Mouse (Mus musculus) forebrain, embryonic 11.5 days (tissue): ENCODE results near the gene Chrnb2. TPM values are rescaled to one million over a fixed set of nuclear protein-coding genes. Genes with fewer than 3 reads are reported as not detected.

Experiments used
- ATAC-seq: fragments of 200-750 bp; cut with Nextera tagmentation; replicated peaks from 2 replicates; pipeline ENCODE4 v1.8.0; 2017; ENCODE audit warnings: moderate TSS enrichment; ENCODE audit not compliant: low FRiP score
- DNase-seq: peaks from one replicate; pipeline ENCODE4 v3.0.0-alpha.2; 2017; ENCODE audit warnings: low spot score
- H3K27ac ChIP-seq: fragments of 300-500 bp; sonication (generic); 2 replicates; pipeline ENCODE4 v1.5.1; 2014; ENCODE audit warnings: low read depth, low read length
- H3K27me3 ChIP-seq: fragments of 300-500 bp; sonication (generic); 2 replicates; pipeline ENCODE4 v1.6.1; 2014; ENCODE audit warnings: mild to moderate bottlenecking, low read length, mixed read lengths; ENCODE audit not compliant: control insufficient read depth, insufficient read depth
- H3K36me3 ChIP-seq: fragments of 300-500 bp; sonication (generic); 2 replicates; pipeline ENCODE4 v1.6.1; 2014; ENCODE audit warnings: mild to moderate bottlenecking, low read length, moderate library complexity, mixed read lengths; ENCODE audit not compliant: control insufficient read depth, insufficient read depth
- H3K4me1 ChIP-seq: fragments of 300-500 bp; sonication (generic); replicated peaks from 2 replicates; pipeline ENCODE4 v1.6.1; 2014; ENCODE audit warnings: low read length, mixed read lengths; ENCODE audit not compliant: control insufficient read depth, insufficient read depth
- H3K4me2 ChIP-seq: fragments of 300-500 bp; sonication (generic); 2 replicates; pipeline ENCODE4 v1.6.1; 2014; ENCODE audit warnings: low read depth, mild to moderate bottlenecking, low read length, moderate library complexity, mixed read lengths; ENCODE audit not compliant: severe bottlenecking
- H3K4me3 ChIP-seq: fragments of 300-500 bp; sonication (generic); 2 replicates; pipeline ENCODE4 v1.5.1; 2014; ENCODE audit warnings: low read depth, low read length
- H3K9ac ChIP-seq: fragments of 300-500 bp; sonication (generic); 2 replicates; pipeline ENCODE4 v1.6.1; 2014; ENCODE audit warnings: low read length
- H3K9me3 ChIP-seq: fragments of 300-500 bp; sonication (generic); 2 replicates; pipeline ENCODE4 v1.6.1; 2016; ENCODE audit warnings: low read length, mixed read lengths; ENCODE audit not compliant: control insufficient read depth
- WGBS: fragments of 180-500 bp; shearing (Covaris S2); extraction: QIAGEN DNeasy Blood & Tissue Kit; methylation state at CpG from one replicate; pipeline ENCODE4 v1.1.7; 2014; 5-methylcytosine and 5-hydroxymethylcytosine counted together
- polyA plus RNA-seq: library from polyadenylated mRNA; unstranded; fragments of >200 nt; fragmentation: Nextera tagmentation; extraction: Ambion mirVana; gene quantifications from 2 replicates; pipeline ENCODE4 v1.2.1, GENCODE M21; 2014

Chrnb2 gene
- polyA plus RNA-seq, 1 experiment from 2014 or later = 10.2 TPM

DNA sequence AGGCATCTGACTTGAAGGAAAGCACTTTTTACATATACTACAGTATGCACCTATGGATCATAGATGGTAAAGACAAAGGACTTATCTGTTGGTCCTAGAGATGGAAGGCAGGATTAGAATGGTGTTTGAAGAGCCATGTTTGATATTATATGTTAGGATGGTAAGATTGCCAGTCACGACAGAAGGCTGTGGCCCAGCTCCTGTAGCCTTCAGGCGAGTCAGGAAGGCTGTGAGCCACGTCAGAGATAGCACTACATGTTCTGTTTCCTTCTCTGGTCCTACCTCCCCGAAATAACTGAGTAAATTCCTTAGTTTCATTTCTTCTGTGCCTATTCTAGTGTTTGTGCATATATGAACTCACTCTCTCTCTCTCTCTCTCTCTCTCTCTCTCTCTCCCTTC, 32.3 kb downstream of the Chrnb2 start:
- Histone ChIP-seq H3K4me1 (no peaks in the 10 kb centered on the region), H3K36me3 (no peaks in the 10 kb centered on the region), H3K9me3 (no peaks in the 10 kb centered on the region), H3K9ac (no peak overlapping the region), H3K4me2 (no peak overlapping the region), H3K27me3 (no peaks in the 10 kb centered on the region), H3K4me3 (no peak overlapping the region), H3K27ac (no peak overlapping the region)
- ATAC-seq = no peak
- 82% methylated on average over 4 of the region's 4 CpGs for WGBS
- no peak for DNase-seq

DNA sequence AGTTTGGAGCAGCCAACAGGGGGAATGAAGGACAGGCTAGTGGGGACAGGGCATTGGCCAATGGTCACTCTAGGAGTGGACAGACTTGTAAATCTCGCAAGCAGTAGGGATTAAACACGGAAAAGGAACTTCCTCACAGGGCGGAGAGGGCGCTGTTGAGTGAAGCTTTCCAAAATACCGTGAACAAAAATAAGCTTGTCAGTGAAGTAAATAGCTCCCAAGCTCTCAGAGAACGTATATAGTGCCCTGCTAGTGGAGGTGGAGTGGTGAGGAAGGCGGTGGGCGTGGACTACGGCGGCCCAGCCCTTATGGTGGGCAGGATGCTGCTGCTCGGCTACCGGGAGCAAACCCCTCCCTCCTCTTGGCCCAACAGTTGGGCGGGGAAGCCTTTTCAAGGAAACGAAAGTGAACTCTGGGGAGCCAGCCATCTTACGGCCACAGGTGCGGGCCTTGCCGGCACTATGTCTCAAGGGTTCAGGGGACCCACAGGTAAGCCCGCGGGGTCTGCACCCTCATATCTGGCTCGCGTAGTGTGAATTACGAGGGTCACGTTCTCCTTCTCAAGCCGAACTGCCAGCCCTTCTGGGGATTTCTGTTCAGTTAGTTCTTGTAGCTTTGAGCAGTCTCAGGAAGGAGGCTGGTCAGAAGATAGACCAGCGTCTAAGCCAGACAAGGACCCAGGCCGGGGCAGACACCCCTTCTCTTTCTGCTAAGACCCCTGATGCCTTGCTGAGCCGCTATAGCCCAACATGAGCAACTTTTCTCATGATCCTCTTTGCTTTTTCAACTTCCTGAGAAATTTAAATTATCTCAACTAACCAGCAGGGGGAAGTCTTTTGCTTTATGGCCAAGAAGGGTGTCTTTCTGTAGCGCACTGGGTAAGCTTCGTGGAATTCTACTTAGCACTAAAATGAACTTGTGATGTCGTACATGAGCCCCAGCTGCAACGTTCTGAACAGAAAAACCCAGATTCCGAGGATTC, 33.8 kb downstream of the Chrnb2 start:
- DNase-seq (peak; percentile 84), ATAC-seq (peak; percentile 90)
- Histone ChIP-seq H3K27ac (no peak overlapping the region), H3K9me3 (no peaks in the 10 kb centered on the region), H3K4me3 (peak overlapping the region; percentile 43), H3K4me1 (no peaks in the 10 kb centered on the region), H3K4me2 (peak overlapping the region; percentile 66), H3K36me3 (no peaks in the 10 kb centered on the region), H3K27me3 (no peaks in the 10 kb centered on the region), H3K9ac (peak overlapping the region; percentile 60)
- 2% methylated on average over 32 of the region's 32 CpGs for WGBS

DNA sequence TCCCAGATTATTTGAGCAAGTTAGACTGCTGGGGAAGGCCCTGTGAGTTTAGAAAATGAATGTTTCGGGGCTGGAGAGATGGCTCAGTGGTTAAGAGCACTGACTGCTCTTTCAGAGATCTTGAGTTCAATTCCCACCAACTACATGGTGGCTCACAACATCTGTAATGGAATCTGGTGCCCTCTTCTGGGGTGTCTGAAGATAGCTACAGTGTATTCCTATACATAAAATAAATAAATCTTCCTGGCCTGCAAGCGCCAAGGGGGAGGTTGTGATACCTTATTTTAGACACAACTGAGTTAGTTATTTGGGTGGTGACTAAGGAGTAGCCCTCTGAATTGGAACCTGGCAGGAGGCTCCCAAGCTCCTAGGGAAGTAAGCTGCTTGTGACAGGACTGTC, 35.6 kb downstream of the Chrnb2 start:
- no peaks in the 10 kb centered on the region for H3K4me1 ChIP-seq
- H3K9ac ChIP-seq = no peak overlapping the region
- no peaks in the 10 kb centered on the region for H3K36me3 ChIP-seq
- H3K27me3 ChIP-seq = no peaks in the 10 kb centered on the region
- no peak overlapping the region for H3K4me2 ChIP-seq
- H3K4me3 ChIP-seq = no peak overlapping the region
- ATAC-seq (no peak), DNase-seq (no peak)
- H3K9me3 ChIP-seq = no peaks in the 10 kb centered on the region
- H3K27ac ChIP-seq = no peak overlapping the region
- WGBS = 77% methylated on average over 2 of the region's 2 CpGs

DNA sequence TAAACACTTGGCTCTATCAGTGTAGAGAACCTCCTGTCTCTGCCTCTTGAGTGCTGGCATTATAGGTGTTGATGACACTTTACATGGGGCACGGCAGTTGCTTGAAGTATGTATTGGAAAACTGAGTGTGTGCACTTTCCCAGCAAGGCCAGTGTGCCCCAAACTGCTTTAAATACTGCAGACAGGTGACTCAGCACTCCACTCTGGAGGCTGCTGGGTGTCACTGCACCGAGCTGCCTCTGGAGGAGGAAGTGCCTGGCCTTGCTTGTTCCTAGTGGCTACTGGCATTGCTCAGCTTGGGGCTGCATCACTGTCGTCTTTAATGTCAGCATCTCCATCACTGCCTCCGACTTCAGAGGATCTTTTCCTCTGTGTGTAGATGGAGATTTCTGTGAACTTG, 37.4 kb downstream of the Chrnb2 start:
- Histone ChIP-seq H3K4me1 (no peaks in the 10 kb centered on the region), H3K9ac (no peak overlapping the region), H3K36me3 (no peaks in the 10 kb centered on the region), H3K27me3 (no peaks in the 10 kb centered on the region), H3K4me3 (no peak overlapping the region), H3K27ac (no peak overlapping the region), H3K4me2 (no peak overlapping the region), H3K9me3 (no peaks in the 10 kb centered on the region)
- 20% methylated on average over 4 of the region's 4 CpGs for WGBS
- ATAC-seq (no peak), DNase-seq (peak; percentile 61)

DNA sequence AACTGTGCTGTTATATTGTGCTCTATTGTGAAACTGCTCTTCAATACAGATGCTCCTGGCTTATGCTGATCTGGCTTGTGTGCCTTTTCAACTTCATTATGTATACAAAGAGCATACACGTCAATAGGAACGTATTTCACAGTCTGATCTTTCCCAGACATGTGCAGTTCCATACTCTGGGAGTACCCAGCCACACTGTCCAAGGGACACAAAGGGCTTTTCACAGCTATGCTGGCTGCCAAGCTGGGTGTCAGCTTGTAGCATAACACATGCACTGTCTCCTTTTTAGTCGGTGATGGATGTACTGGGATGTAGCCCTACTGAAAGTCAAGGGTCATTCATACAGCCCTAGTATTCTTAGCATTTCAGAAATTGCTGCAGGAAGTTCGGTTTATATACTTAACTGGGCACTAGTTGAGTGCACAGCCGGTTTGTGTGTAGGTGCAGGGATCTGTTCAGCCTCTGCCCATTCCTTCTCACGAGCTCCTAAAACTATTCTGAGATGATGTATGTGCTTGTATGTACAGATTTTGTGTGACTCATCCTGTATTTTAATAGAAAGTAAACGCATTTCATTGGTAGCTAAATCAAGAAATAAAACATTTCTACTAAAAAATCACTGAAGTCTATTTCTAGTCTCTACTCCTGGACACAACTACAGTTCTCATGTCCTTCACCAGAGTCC, 40.9 kb downstream of the Chrnb2 start:
- Histone ChIP-seq H3K27ac (no peak overlapping the region), H3K4me2 (no peak overlapping the region), H3K36me3 (no peaks in the 10 kb centered on the region), H3K27me3 (no peaks in the 10 kb centered on the region), H3K4me3 (no peak overlapping the region), H3K9me3 (no peaks in the 10 kb centered on the region), H3K4me1 (no peaks in the 10 kb centered on the region), H3K9ac (no peak overlapping the region)
- ATAC-seq (no peak), DNase-seq (no peak)
- 79% methylated on average over 7 of the region's 7 CpGs for WGBS

DNA sequence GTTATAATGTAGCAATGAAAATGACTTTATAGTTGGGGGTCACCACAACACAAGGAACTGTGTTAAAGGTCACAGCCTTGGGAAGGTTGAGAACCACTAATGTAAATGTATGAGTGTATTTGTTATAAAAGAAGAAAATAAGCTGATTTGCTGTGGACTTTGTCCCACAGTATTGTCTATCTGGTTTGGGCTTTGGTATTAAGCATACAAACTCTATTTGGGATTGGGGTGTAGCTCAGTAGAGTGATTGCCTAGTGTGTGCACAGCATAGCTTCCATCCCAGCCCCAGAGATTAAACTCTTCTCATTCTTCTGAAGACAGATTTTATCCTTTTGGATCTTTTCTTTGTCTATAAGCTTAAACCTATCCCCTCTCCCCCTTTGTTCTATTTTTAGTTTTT, 42.4 kb downstream of the Chrnb2 start:
- no peak for DNase-seq
- no peak for ATAC-seq
- Histone ChIP-seq H3K4me1 (no peaks in the 10 kb centered on the region), H3K36me3 (no peaks in the 10 kb centered on the region), H3K9me3 (no peaks in the 10 kb centered on the region), H3K27ac (no peak overlapping the region), H3K4me2 (no peak overlapping the region), H3K27me3 (no peaks in the 10 kb centered on the region), H3K4me3 (no peak overlapping the region), H3K9ac (no peak overlapping the region)

GRCm38 (mm10) chr3:89715967-89716256, 48.5 kb downstream of the Chrnb2 start:
- Histone ChIP-seq H3K4me2 (peak overlapping the region; percentile 83), H3K9me3 (no peaks in the 10 kb centered on the region), H3K4me1 (peaks cover 7% of the 10 kb centered on the region; the same call in 1 of the 2 replicates), H3K9ac (peak overlapping the region; percentile 91), H3K36me3 (no peaks in the 10 kb centered on the region), H3K27me3 (no peaks in the 10 kb centered on the region), H3K4me3 (peak overlapping the region; percentile 95), H3K27ac (no peak overlapping the region)
- 71% methylated on average over 6 of the region's 6 CpGs for WGBS
- DNase-seq (no peak), ATAC-seq (no peak)

GRCm38 (mm10) chr3:89715207-89715966, 49.0 kb downstream of the Chrnb2 start:
- H3K9me3 ChIP-seq = no peaks in the 10 kb centered on the region
- peaks cover 7% of the 10 kb centered on the region; the same call in 1 of the 2 replicates for H3K4me1 ChIP-seq
- H3K4me2 ChIP-seq = peak overlapping the region; percentile 83
- DNase-seq (peak; percentile 67), ATAC-seq (peak; percentile 71)
- H3K27ac ChIP-seq = no peak overlapping the region
- no peaks in the 10 kb centered on the region for H3K36me3 ChIP-seq
- no peaks in the 10 kb centered on the region for H3K27me3 ChIP-seq
- peak overlapping the region; percentile 95 for H3K4me3 ChIP-seq
- WGBS = 2% methylated on average over 52 of the region's 59 CpGs
- peak overlapping the region; percentile 91 for H3K9ac ChIP-seq
